Mouse (Mus musculus): ENCODE data around the gene Abhd12b. TPM values are rescaled to one million over a fixed set of nuclear protein-coding genes. Genes with fewer than 3 reads are reported as not detected.

The Abhd12b gene
- total and polyA plus RNA-seq, 3 experiments, result 0.23 TPM; not detected in 2

- no peak for DNase-seq (ENCODE audit: extremely low read depth)
- no peaks in the 10 kb centered on the region for H3K27me3 ChIP-seq (replicated peaks)
Observed at GRCm38 (mm10) chr12:70129105-70129504, 24.8 kb upstream of the Abhd12b start.

GRCm38 (mm10) chr12:70131042-70131675, 22.8 kb upstream of the Abhd12b start:
- Histone ChIP-seq H3K36me3 (replicated peaks in 1 of 2; ENCODE audit: control insufficient read depth in 1 of 2, insufficient read depth in 1 of 2, low read length in 1 of 2) (no peaks in the 10 kb centered on the region), H3K4me3 (replicated peaks in 1 of 3; ENCODE audit: low read depth in 2 of 3, low read length in 2 of 3, poor library complexity in 1 of 3) (no peak overlapping the region), H3K9me3 (replicated peaks; ENCODE audit: low read length) (no peaks in the 10 kb centered on the region), H3K4me1 (ENCODE audit: control insufficient read depth in 1 of 2, insufficient read depth in 2 of 2) (peaks cover 0 to 27% of the 10 kb centered on the region in 2 experiments; a peak in 2 of 4 replicates), H3K27ac (ENCODE audit: insufficient read depth, low read depth) (no peak overlapping the region), H3K4me2 (ENCODE audit: insufficient read depth, low read depth, poor library complexity, severe bottlenecking) (no peak overlapping the region), H3K79me2 (replicated peaks; ENCODE audit: control insufficient read depth, extremely low read depth, insufficient read depth, poor library complexity, severe bottlenecking) (no peaks in the 10 kb centered on the region), H3K27me3 (replicated peaks) (no peaks in the 10 kb centered on the region), H3K9ac (ENCODE audit: insufficient read depth, low read depth) (no peak overlapping the region)
- in situ Hi-C loops (cut with MboI; ENCODE audit: low pct_ligation_motif_present, low pct_unique_long_range_greater_than_20kb, low sequenced_read_pairs) (no loop called here), dilution Hi-C loops (cut with MboI; ENCODE audit: extremely low pct_ligation_motif_present, extremely low pct_unique_long_range_greater_than_20kb, low sequenced_read_pairs) (no loop called here)
- TF ChIP-seq JUN (IDR thresholded peaks at IDR 0.05; ENCODE audit: insufficient read depth, low read depth, low read length) (no peak), RCOR1 (conservative IDR thresholded peaks at IDR 0.05; ENCODE audit: low read depth, low read length) (no peak), USF2 (conservative IDR thresholded peaks at IDR 0.05; ENCODE audit: low read depth, low read length) (no peak), POLR2A (IDR thresholded peaks at IDR 0.05; ENCODE audit: low read depth, low read length) (no peak), RAD21 (IDR thresholded peaks at IDR 0.05; ENCODE audit: low read depth, low read length) (no peak), POLR2AphosphoS2 (IDR thresholded peaks at IDR 0.05; ENCODE audit: low read depth, low read length) (no peak), MAFK (IDR thresholded peaks at IDR 0.05; ENCODE audit: insufficient replicate concordance, low read length) (no peak), TBP (conservative IDR thresholded peaks at IDR 0.05; ENCODE audit: low read depth, low read length) (no peak), HCFC1 (IDR thresholded peaks at IDR 0.05; ENCODE audit: low read depth, low read length) (no peak), SMC3 (IDR thresholded peaks at IDR 0.05; ENCODE audit: low read depth, low read length) (no peak), NELFE (IDR thresholded peaks at IDR 0.05; ENCODE audit: low read depth, low read length) (no peak), CTCF (conservative IDR thresholded peaks at IDR 0.05 in 1 of 2, IDR thresholded peaks at IDR 0.05 in 1 of 2; ENCODE audit: low read depth in 2 of 2, low read length in 2 of 2) (no peak), IRF4 (IDR thresholded peaks at IDR 0.05; ENCODE audit: low read depth, low read length) (no peak)
- DNase-seq (ENCODE audit: extremely low read depth), result no peak

More at GRCm38 (mm10) chr12:70129105-70129504, 24.8 kb upstream of the Abhd12b start:
- Histone ChIP-seq H3K9me3 (replicated peaks; ENCODE audit: low read length) (no peaks in the 10 kb centered on the region), H3K4me3 (replicated peaks in 1 of 3; ENCODE audit: low read depth in 2 of 3, low read length in 2 of 3, poor library complexity in 1 of 3) (no peak overlapping the region), H3K4me2 (ENCODE audit: insufficient read depth, low read depth, poor library complexity, severe bottlenecking) (peak overlapping the region; percentile 35; the same call in 1 of the 2 replicates), H3K9ac (ENCODE audit: insufficient read depth, low read depth) (no peak overlapping the region; the same call in 1 of the 2 replicates), H3K36me3 (replicated peaks in 1 of 2; ENCODE audit: control insufficient read depth in 1 of 2, insufficient read depth in 1 of 2, low read length in 1 of 2) (no peaks in the 10 kb centered on the region), H3K4me1 (ENCODE audit: control insufficient read depth in 1 of 2, insufficient read depth in 2 of 2) (peaks cover 0 to 15% of the 10 kb centered on the region in 2 experiments; a peak in 2 of 4 replicates), H3K79me2 (replicated peaks; ENCODE audit: control insufficient read depth, extremely low read depth, insufficient read depth, poor library complexity, severe bottlenecking) (no peaks in the 10 kb centered on the region), H3K27ac (ENCODE audit: insufficient read depth, low read depth) (no peak overlapping the region)
- in situ Hi-C loops (cut with MboI; ENCODE audit: low pct_ligation_motif_present, low pct_unique_long_range_greater_than_20kb, low sequenced_read_pairs) (no loop called here), dilution Hi-C loops (cut with MboI; ENCODE audit: extremely low pct_ligation_motif_present, extremely low pct_unique_long_range_greater_than_20kb, low sequenced_read_pairs) (no loop called here)
- no peak for TF ChIP-seq KAT2A (IDR thresholded peaks at IDR 0.05; ENCODE audit: insufficient replicate concordance, low read length)
- TF ChIP-seq POLR2A (IDR thresholded peaks at IDR 0.05; ENCODE audit: low read depth, low read length), result no peak
- no peak for TF ChIP-seq GABPA (IDR thresholded peaks at IDR 0.05; ENCODE audit: insufficient replicate concordance, low read depth, low read length)
- no peak for TF ChIP-seq POLR2AphosphoS2 (IDR thresholded peaks at IDR 0.05; ENCODE audit: low read depth, low read length)
- TF ChIP-seq RAD21 (IDR thresholded peaks at IDR 0.05; ENCODE audit: low read depth, low read length), result peak; percentile 36
- TF ChIP-seq E2F4 (IDR thresholded peaks at IDR 0.05; ENCODE audit: insufficient replicate concordance, low read depth, low read length), result no peak
- TF ChIP-seq ETS1 (conservative IDR thresholded peaks at IDR 0.05; ENCODE audit: low read depth, low read length), result no peak
- no peak for TF ChIP-seq SIN3A (IDR thresholded peaks at IDR 0.05; ENCODE audit: low read length)
- no peak for TF ChIP-seq PAX5 (IDR thresholded peaks at IDR 0.05; ENCODE audit: low read length)
- 0 out of 2 replicates have a peak, but pooled peaks have one; percentile 12 for TF ChIP-seq EP300 (IDR thresholded peaks at IDR 0.05; ENCODE audit: low read length)
- 0 out of 2 replicates have a peak, but pooled peaks have one; percentile 12 for TF ChIP-seq JUND (conservative IDR thresholded peaks at IDR 0.05; ENCODE audit: low read depth, low read length)
- TF ChIP-seq CHD1 (IDR thresholded peaks at IDR 0.05; ENCODE audit: low read depth, low read length), result no peak
- no peak for TF ChIP-seq HCFC1 (IDR thresholded peaks at IDR 0.05; ENCODE audit: low read depth, low read length)
- peak; percentile 35; the same call in 1 of the 2 replicates for TF ChIP-seq MYC (IDR thresholded peaks at IDR 0.05; ENCODE audit: low read depth, low read length)
- no peak for TF ChIP-seq ZKSCAN1 (IDR thresholded peaks at IDR 0.05; ENCODE audit: borderline replicate concordance, low read depth, low read length)
- TF ChIP-seq MAX (IDR thresholded peaks at IDR 0.05; ENCODE audit: low read length), result 0 out of 2 replicates have a peak, but pooled peaks have one; percentile 24
- no peak for TF ChIP-seq BHLHE40 (IDR thresholded peaks at IDR 0.05; ENCODE audit: low read depth, low read length)
- TF ChIP-seq SMC3 (IDR thresholded peaks at IDR 0.05; ENCODE audit: low read depth, low read length), result peak; percentile 57
- no peak for TF ChIP-seq MAFK (IDR thresholded peaks at IDR 0.05; ENCODE audit: insufficient replicate concordance, low read length)
- TF ChIP-seq CTCF (conservative IDR thresholded peaks at IDR 0.05 in 1 of 2, IDR thresholded peaks at IDR 0.05 in 1 of 2; ENCODE audit: low read depth in 2 of 2, low read length in 2 of 2), result peak in 1 of 2 experiments; percentile 69; a peak in 2 of 4 replicates
- TF ChIP-seq NELFE (IDR thresholded peaks at IDR 0.05; ENCODE audit: low read depth, low read length), result no peak
- TF ChIP-seq JUN (IDR thresholded peaks at IDR 0.05; ENCODE audit: insufficient read depth, low read depth, low read length), result no peak

Data from CH12.LX (cell line).